Mouse (Mus musculus) ovary, postnatal 36 days (tissue): ENCODE results near the gene Arhgap23.

Experiments
- DNase-seq: peaks from one replicate; pipeline ENCODE4 v3.0.0; 2022; ENCODE audit warnings: low spot score, mixed read lengths

Gene Arhgap23

DNA sequence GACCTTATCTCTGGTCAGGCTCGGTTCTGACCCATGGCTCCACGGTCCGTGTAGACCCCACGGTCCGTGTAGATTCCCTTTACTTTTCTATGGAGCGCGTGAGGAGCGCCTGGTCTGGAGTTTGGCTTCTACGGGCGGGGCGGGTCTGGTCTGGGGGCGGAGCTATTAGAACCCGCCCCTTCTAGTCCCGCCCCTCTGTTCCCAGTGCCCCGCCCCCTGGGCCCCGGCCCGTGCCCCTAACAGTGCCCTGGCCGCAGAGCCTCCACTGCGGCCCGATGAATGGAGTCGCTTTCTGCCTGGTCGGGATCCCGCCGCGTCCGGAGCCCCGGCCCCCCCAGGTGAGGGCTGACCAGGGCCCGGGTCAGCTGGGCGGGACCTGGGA, at the start of gene Arhgap23:
Gene Arhgap23 (plus strand): TSS at position 204 of the 382 bp plus-strand sequence.
- DNase-seq: peak; percentile 79

DNA sequence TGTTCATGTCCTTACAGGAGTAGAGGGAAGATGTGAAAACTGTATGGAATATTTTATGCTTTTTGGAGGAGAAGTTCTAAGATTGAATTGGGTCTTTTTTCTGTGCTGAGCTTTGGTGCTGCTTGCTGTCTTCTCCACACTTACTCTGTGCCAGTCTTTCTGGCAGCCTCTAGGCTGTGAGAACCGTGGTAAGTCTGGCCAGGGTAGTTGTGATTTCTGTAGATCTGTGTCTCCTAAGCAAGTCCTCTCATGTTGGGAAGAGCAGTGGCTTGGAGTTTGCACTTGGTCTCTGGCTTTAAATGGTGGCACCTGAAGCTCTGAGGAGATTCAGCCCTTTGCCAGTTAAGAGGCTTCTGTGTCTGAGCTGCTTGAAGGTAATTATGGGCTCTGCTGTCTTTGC, 49.8 kb upstream of the Arhgap23 start:
- no peak for DNase-seq

DNA sequence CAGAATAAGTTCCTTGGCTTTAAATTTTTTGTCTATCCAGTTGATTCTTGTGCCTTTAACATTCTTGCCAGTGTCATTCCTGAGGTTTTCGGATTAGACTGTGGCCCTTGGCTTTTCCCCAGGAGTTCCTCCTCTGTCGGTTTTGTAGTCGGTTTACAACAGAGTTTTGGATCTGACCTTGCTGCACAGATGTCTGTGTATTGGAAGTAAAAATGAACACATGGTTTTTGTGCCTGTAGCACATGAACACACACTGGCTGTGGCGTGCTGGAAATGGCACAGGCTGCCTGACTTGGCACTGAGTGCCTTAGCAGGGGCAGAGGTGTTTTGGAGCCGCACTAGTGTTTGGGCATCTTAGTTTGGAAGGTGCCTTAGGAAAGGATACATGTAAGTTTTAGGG, 46.8 kb upstream of the Arhgap23 start:
- DNase-seq: no peak

DNA sequence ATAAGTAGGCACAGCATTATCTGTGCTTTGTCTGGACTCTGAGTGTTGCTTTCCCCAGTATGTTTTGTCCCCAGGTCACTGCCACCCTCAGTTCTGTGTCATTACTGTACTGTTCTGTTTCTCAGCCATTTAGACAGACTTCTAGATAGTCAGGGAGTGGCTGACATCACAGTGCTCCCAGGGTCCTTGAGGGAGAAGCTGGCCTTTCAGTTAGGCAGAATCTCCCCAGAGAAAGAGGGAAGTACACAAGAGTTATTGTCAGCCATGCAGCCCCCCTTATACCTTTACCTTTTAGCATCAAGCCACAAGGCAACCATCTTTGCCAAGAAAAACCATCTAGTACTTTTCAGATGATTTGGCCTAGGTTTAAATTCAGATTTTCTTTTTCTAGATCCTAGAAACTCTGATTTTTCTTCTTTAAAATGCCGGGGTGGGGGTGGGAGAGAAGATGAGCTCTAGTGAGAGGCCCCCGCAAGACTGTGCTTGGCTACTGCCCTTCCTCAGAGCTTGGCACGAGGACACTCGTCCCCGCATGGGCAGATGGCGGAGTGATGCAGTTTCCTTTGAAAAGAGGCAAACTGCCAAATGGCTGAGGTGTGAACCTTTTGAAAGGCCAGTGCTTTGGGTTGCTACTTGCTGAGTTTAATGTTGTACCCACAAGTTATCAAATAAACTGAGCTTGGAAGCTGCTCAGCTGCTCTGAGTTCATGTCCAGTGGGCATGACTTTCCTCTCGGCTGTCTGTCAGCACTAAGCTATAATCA, 44.8 kb upstream of the Arhgap23 start:
- DNase-seq: peak; percentile 27

DNA sequence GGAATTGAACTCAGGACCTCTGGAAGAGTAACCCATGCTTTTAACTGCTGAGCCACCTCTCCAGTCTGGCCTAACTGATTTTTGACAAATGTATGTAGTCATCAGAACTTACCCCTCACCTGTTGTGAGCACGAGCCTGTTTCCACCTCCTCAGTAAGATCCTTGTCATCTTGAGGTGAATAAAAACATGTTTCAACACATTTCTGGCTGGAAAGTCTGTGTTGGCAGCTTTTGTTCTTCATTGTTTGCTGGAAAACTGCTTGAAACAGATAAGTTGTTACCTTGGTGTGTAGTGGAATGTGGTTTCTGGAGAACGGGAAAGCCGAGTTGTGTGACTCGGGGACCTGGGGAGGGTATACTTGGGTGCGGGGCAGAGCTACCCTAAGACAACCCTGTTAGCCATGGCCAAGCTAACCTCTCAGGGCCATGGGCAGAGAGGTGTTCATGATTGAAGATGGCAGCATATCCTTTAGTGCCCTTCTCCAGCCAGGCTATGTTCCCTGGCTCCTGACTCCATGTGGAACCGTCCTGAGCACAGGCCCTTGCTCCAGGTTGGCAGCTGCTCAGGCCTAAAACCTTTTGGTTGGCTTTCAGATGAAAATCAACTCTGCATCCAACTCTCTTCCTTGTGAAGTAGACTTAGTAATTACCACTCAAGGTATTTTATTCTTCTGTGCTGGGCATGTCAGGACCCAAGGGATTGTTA, 43.0 kb upstream of the Arhgap23 start:
- no peak for DNase-seq

DNA sequence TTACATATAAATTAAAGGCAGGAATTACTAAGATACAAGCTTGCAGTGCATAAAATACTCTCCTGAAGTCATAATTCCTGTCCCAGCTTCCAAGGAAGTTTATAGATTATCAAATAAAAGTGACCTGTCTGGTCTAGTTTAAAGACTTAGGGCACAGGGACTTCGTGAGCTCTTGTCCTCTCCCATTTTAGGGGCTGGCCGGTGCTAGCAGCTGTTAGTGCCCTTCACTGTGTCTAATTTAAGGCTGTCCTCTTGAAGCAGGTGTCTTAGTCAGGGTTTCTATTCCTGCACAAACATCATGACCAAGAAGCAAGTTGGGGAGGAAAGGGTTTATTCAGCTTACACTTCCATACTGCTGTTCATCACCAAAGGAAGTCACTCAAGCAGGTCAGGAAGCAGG, 41.9 kb upstream of the Arhgap23 start:
- DNase-seq: no peak

DNA sequence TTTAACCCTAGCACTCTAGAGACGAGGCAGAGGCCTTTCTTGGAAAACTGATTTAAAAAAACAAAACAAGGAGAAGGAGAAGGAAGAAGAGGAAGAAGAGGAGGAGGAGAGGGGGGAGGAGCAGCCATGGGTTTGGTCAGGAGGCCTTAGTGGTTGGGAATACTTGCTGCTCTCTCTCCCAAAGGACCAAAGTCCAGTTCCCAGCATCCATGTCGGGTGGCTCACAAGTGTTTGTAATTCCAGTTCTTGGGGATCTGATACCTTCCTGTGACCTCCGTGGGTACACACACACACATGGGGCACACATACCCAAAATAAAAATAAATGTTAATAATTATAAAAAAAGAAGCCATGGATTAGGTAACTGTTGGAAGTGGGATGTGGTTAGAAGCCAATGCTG, 35.3 kb upstream of the Arhgap23 start:
- no peak for DNase-seq

DNA sequence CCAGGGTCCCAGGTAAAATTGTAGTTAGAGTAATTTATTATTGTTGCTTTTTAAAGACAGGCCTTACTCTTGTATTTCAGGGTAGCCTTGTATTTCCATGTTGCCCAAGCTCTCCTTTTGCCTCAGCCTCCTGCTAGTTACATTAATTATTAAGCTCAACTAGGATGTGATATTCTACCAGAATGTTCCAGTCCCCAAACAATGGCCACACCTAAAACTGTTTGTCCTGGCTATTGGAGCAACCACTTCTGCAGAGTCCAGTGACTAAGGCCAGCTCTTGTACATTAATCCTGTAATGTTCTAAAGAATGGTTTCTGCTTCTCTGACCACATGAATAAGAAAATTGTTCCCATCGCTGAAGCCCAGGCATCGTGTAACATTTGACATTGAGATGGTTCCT, 32.3 kb upstream of the Arhgap23 start:
- no peak for DNase-seq

DNA sequence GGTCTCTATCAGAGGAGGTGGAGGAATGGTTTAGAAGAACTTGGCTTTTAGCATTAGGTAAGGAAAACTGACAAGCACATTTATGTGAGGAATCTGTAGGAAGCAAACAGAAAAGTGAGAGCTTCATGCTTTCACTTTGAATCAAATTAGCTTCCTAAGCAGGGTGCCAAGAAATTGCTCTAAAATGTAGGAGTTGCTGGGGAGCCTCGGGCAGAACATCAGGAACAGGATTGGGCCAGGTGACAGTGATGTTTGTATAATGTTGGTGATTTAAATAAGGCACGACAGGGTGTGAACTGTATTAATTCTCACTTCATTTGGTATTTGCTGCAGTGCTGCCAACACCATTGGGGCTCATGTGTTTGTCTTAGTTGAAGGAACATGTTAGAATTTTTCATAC, 31.6 kb upstream of the Arhgap23 start:
- no peak for DNase-seq

DNA sequence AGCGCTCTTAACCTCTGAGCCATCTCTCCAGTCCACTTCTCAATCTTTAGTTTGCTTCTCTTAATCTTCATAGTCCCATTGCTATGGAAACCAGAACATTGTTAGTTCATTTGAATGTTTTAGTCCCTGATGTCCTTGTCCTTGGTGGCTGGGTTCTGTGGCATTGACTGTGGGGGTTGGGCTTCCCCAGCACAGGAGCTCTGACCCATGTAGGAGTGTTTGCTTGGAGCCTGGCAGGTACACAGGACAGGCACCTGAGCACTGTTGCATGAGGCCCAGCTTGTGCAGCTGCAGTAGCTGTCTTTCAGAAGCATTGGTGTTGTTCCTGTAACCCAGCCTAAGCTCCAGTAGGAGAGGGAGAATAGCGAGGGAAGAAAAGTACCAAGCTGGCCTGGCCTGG, 27.5 kb upstream of the Arhgap23 start:
- no peak for DNase-seq

DNA sequence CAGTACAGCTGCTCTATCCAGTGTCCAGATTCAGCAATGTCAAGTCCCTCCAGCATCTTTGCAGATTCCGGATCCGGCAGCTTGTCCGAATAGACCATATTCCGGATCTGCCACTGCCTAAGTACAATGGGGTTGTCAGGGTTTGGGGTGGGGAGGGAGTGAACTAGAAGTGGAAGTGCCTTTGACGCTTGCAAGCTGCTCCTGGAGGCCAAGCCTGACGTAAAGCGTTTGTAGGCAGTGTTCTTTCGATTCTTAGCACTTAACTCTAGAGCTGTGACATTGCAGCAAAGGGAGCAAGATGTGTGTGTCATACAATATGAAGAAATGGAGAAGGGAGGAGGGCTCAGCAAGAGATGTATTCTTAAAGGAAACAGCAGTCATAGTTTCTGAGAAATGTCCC, 26.2 kb upstream of the Arhgap23 start:
- no peak for DNase-seq

DNA sequence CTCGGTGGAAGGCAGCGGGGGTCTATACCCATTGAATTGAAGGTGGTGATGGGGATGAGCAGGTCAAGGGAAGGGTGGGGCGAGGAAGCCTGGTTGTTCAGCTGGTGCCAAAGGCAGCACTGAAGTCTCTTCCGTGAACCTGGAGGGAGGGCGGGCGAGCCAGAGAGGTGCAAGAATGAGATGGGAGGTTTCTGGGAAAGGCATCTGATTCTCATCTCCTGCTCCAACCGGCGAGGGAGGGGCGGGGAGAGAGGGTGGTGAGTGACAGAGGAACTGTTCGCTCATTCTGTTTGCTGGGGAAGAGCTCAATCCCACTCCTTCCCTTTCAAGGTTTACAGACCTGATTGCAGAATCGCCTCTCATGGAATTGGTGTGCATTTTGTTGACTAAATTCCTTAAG, 21.7 kb upstream of the Arhgap23 start:
- DNase-seq: no peak

DNA sequence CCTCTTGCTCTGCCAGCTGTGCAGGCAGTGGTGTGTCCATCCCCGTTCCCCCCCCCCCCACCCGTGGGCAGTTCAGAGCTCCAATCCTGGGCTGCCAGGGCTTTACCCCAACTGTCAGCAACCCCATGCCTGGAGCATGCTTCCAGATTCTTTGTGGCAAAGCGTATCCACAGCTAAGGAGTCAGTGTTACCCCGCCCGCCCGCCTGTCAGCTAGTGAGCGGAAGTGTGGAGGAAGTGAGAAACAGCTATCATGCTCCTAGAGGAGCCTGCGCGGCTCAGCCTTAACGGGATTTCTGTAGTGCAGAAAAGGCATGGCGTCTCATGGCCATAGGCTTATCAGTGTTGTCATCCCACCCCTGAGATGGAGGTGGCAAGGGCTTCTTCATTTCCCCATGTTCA, 21.2 kb upstream of the Arhgap23 start:
- DNase-seq: no peak

DNA sequence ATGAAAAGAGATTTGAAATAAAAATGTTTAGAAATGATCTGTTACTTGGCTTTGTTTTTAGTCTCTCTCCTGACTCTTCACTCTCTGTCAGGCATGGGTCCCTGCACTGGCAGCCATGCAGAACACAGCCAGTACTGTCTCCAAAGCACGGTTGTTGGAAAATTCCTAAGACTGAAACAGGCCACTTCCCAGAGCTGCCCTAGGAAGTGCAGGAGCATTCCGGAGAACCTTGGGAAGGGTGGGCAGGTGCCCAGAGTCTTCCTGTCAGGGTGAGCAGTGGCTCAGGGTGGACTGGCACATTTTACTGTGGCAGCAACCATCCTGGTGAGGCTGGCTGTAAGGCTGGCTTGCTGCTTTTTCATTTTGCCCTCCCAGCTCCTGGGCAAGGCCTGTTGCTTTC, 16.8 kb upstream of the Arhgap23 start:
- no peak for DNase-seq

DNA sequence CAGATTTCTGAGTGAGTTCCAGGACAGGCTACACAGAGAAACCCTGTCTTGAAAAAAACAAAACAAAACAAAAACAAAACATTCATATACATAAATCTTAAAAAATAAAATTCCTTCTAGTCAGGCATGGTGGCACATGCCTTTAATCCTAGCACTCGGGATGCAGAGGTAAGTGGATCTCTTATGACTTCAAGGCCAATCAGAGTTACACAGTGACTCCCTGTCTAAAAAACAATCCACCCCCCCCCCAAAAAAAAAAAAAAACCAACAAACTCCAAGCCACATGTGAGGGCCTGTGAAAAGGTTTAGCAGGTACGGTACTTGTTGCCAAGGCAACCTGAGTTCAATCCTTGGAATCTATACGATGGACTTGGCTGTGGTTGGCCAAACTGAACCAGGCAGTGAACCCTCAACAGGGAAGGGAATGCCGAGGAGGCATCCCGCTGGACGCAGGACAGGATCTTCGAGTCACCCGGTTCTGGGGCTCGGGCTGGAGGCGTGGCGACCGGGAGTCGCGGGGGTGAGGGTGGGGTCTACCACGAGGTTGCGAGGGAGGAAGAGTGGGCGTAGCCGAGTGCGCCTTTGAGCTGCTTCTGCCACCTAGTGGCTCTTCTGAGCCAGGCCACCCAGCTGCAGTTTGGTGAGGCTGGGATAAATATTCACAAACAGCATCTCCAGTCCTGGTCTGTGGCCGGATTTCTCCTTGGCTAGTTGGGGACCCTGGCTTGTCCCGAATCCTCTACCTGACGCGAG, 15.2 kb upstream of the Arhgap23 start:
- DNase-seq: peak; percentile 84

DNA sequence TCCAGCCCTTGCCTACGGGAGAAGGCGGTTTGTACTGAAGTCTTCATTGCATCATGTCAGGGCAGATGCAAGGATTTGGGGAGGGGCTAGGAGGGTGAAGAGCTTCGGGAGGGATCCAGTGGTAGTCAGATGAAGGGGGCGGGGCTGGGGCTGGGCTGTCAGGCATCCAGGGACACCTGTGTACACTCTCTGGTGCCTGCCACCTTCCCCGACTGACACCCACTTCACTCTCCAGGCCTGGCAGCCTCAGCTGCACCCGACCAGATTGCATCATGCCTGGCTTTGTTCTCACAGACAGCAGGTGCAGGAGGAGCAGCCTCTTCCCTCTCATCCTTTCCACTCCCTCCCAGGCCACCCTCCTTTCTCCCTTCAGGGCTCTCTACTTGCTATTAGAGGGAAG, 14.3 kb upstream of the Arhgap23 start:
- no peak for DNase-seq

DNA sequence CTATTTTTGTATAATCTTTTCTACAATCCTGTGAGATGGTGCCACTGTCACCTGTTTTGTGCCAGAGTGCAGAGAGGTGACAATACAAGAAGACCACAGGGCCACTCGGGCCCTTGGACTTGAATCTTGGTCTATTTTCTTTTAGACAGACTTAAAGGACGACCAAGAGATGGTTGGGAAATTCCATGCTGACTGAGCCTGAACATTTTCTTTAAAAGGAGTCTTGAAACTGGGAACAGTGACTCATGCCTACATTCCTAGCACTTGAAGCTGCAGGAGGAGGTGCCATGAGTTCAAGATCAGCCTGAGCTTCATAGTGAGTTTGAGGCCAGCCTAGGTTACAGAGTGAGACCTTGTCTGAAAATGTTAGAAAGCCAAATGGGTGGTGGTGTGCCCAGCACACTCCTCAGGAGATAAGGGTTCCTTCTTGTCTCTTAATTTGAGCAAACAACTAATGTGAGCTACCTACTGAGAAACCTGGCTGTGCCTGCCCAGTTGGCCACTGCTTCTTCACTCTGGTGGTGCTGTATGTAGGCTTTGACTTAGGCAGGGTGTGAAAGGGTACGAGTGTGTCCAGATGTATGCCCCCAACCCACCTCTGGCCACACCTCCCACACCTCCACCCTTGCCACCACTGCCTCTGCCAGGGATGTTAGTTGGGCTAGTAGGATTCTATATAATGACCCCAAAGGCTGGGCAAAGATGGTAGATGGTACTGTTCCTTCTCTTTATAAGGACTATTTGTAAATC, 13.5 kb upstream of the Arhgap23 start:
- DNase-seq: no peak

DNA sequence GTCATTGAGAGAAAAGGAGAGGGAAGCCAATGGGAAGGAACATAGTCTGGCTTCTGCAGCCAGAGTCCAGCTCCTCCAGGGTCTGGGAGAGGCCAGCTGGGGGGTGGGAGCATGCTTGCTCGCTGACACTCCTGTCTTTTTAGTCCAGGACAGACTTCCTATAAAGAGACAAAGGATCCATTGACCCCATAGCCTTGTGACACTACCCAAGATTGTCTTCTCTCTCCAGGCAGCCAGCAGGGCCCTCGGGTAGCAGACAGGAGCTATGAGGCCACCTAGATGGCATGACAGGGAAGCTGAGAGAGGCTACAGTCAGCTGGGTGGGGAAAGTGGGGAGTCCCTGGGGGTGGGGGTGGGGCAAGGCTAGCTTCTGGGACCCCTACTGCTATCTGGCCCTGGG, 12.6 kb upstream of the Arhgap23 start:
- DNase-seq: no peak

DNA sequence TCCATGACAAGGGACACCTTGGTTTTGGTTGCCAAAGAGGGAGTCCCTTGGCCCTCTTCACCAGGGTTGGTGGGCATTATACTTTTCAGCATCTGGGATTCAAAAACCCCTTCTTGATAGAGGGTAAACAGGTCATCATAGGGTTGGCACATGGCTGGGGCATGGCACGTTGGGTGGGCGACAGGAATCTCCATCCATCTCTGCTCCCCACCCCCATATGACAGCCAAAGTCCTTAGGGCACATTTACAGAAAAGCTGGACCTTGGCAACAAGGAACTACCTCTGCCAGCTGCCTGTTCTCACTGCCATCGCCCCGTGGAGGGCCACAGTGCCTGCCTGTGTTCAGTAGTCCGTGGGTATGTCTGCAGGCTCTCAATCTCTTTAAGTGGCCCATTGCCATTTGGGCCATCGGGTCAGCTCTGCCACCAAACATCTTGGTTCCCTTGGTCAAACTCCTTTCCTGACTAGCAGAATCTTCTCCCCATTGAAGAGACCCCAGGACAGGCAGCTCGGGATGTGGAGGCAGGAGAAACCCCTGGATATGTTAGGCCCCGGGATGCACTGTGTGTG, 11.6 kb upstream of the Arhgap23 start:
- DNase-seq: no peak

DNA sequence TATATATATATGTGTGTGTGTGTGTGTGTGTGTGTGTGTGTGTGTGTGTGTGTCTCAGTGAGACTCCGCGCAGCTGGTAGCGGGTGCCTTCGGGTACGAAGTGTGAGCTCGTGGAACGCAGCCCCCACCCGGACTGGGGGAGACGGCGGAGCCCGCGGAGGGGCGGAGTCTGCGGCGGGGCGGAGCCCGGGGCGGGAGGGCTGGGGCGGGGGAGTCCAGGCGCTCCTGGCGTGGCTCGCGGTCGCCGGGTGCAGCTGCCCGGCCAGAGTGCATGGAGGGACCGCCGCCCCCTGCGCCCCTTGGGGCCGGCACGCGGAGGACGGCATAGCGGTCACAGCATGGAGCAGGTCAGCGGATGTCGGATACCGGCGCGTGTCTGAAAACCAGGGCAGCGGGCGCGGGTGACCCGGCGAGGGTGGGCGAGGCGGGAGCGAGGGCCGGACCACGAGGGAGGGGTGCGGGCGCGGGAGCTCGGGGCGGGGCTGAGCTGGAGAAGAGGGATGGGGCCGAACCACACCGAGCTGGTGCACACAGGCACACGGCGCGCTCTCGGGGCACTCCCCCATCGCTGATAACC, 11.1 kb upstream of the Arhgap23 start:
- DNase-seq: peak; percentile 62

DNA sequence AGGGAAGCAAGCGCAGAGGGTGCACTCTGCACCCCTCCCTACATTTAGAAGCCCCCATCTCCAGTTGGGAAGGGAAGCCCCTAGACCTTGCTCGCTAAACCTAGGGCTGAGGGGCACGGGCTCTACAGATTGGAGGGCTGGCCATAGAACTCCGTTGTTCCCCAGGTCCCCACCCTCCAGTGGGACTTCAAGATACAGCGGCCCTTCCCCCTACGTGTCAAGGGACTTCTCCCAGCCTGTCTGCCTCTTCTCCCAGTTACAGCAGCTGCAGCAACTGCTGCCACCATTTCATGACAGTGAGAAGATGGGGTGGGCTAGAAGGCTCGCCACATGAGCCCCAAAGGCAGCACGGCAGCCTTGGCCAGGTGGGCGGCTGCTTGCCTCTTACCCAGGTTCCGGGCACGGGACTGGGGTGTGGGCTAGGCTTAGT, 10.6 kb upstream of the Arhgap23 start:
- DNase-seq: no peak
